Mouse (Mus musculus): ENCODE results near the gene Nkd2. TPM values are rescaled to one million over a fixed set of nuclear protein-coding genes. Genes with fewer than 3 reads are reported as not detected.
A peak's percentile ranks its signal among the peaks of the same experiment; 100 is the strongest.

Nkd2 gene
- polyA plus RNA-seq, 1 experiment from 2014 or later: 44.5 TPM

DNA sequence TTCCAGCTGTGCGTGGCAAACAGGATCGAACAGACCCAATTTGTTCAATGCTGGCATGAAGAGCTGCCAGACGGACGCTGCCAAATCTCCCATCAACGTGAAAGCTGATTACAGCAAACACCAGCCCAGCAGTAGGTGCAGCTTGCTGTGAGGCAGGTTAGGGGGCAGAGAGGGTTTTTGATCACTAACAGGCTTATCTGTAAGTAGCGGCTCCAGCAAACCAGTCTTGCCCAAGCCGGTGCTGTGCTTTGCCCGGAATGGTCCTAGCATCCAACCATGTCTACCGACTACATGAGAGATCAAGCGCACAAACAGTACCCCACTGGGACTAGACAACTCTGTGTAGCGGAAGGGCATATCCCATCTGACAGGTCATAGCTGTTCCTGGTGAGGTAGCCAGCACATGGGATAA is 8.3 kb downstream of the Nkd2 start:
- peaks cover 27% of the 10 kb centered on the region for H3K36me3 ChIP-seq
- WGBS: 67% methylated on average over 11 of the region's 11 CpGs
- H3K4me3 ChIP-seq: no peak overlapping the region
- no peak overlapping the region for H3K27ac ChIP-seq
- no peak for ATAC-seq (ENCODE audit: low FRiP score, low read depth)
- no peaks in the 10 kb centered on the region for H3K9me3 ChIP-seq
- peaks cover 69% of the 10 kb centered on the region for H3K4me1 ChIP-seq
- H3K4me2 ChIP-seq (replicated peaks): no peak overlapping the region
- H3K27me3 ChIP-seq: 0 out of 2 replicates have a peak, but pooled peaks cover 2% of the 10 kb centered on the region
- H3K9ac ChIP-seq: no peak overlapping the region

DNA sequence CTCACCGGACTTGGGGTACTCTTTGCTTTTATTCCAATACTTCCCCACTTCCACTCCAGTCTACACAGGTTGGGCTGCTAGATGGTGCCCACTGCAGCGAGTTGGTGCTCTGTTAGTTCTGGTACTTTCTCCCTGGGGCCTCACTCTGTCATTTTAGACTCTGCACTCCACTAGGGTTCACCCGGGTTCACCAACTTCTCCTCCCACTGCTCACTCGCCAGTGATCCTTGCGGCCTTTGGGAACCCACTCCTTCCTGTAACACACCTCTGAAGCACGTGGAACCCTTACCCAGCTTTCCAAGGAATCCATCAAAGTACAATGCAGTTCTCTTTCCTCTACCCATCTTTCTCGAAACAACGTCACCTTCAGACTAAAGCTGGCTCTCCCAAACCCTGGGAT is 9.7 kb downstream of the Nkd2 start:
- ATAC-seq (ENCODE audit: low FRiP score, low read depth): no peak
- H3K36me3 ChIP-seq: peaks cover 17% of the 10 kb centered on the region
- no peak overlapping the region for H3K9ac ChIP-seq
- H3K4me3 ChIP-seq: no peak overlapping the region
- H3K27me3 ChIP-seq: 0 out of 2 replicates have a peak, but pooled peaks cover 2% of the 10 kb centered on the region
- no peak overlapping the region; the same call in 1 of the 2 replicates for H3K27ac ChIP-seq
- WGBS: 79% methylated on average over 8 of the region's 8 CpGs
- H3K4me1 ChIP-seq: peaks cover 76% of the 10 kb centered on the region
- no peak overlapping the region for H3K4me2 ChIP-seq (replicated peaks)
- H3K9me3 ChIP-seq: no peaks in the 10 kb centered on the region

DNA sequence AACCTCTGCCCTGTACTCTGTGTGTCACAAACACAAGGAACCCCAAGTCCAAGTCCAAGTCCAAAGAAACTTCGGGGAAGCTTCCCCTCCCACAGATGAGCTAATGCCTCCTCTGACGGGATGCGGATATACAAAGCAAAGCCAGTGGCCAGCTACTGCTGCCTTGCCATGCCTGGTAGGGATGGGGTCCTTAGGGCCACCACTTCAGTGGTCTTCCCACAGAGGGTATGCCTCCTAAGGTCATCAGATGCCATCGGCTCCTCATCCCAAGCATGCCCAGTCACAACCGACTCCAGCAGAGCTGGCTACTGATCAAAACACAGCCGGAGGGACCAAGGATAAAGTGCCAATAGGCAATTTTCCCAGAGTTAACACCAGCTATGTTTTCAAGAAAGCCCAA is 10.9 kb downstream of the Nkd2 start:
- Histone ChIP-seq H3K36me3 (peaks cover 12% of the 10 kb centered on the region), H3K4me1 (peaks cover 86% of the 10 kb centered on the region), H3K9me3 (no peaks in the 10 kb centered on the region), H3K9ac (no peak overlapping the region), H3K27me3 (0 out of 2 replicates have a peak, but pooled peaks cover 2% of the 10 kb centered on the region), H3K4me3 (no peak overlapping the region), H3K4me2 (replicated peaks) (peak overlapping the region; percentile 31), H3K27ac (peak overlapping the region; percentile 87)
- no peak for ATAC-seq (ENCODE audit: low FRiP score, low read depth)
- WGBS: 60% methylated on average over 6 of the region's 6 CpGs

DNA sequence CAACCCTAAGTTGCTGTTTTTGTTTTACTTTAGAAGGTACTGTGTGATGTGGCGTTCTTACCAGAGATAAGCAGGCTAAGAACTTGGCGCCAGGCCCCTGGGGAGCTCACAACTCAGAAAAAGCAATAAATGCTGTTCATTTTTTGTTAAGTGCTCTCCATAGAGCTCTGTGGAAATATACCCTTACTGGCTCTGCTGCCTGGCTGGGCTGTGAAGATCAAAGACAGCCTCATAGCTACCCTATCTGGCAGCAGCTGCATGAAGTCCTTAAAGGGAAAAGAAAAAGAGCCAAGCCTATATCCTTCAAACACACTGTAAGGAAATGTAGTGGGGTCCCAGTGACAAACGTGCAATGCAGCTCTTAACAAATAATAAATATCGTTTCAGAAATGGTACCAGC is 11.6 kb downstream of the Nkd2 start:
- Histone ChIP-seq H3K4me3 (no peak overlapping the region), H3K9ac (no peak overlapping the region), H3K9me3 (no peaks in the 10 kb centered on the region), H3K4me1 (peaks cover 92% of the 10 kb centered on the region), H3K27ac (peak overlapping the region; percentile 87), H3K4me2 (replicated peaks) (peak overlapping the region; percentile 31), H3K27me3 (0 out of 2 replicates have a peak, but pooled peaks cover 2% of the 10 kb centered on the region), H3K36me3 (peaks cover 10% of the 10 kb centered on the region)
- WGBS: 18% methylated on average over 4 of the region's 4 CpGs
- ATAC-seq (ENCODE audit: low FRiP score, low read depth): peak; percentile 34; the same call in 1 of the 2 replicates

DNA sequence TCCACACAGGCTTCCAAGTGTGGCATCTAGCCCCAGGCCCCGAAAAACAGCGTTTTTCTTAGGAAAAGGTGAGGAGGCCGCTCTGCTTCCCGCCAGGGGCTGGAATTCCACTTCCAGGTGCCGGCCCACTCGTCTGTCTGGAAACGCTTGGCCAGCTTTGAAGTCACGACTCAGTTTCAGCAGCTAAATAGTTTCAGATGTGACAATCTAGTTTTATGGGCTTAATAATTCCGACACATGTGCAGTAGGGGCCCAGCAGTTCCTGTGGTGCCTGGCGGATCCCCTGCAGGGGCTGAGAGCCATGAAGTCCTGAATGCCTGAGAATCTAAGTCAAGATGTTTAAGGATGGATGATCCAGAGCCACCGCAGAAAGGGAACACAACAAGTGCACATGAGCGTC is 13.6 kb downstream of the Nkd2 start:
- ATAC-seq (ENCODE audit: low FRiP score, low read depth): peak; percentile 74
- H3K4me1 ChIP-seq: peaks cover 80% of the 10 kb centered on the region
- no peaks in the 10 kb centered on the region for H3K36me3 ChIP-seq
- 4% methylated on average over 12 of the region's 12 CpGs for WGBS
- H3K9ac ChIP-seq: peak overlapping the region; percentile 51
- 0 out of 2 replicates have a peak, but pooled peaks cover 2% of the 10 kb centered on the region for H3K27me3 ChIP-seq
- H3K4me2 ChIP-seq (replicated peaks): peak overlapping the region; percentile 45
- peak overlapping the region; percentile 92 for H3K27ac ChIP-seq
- no peaks in the 10 kb centered on the region for H3K9me3 ChIP-seq
- no peak overlapping the region for H3K4me3 ChIP-seq

DNA sequence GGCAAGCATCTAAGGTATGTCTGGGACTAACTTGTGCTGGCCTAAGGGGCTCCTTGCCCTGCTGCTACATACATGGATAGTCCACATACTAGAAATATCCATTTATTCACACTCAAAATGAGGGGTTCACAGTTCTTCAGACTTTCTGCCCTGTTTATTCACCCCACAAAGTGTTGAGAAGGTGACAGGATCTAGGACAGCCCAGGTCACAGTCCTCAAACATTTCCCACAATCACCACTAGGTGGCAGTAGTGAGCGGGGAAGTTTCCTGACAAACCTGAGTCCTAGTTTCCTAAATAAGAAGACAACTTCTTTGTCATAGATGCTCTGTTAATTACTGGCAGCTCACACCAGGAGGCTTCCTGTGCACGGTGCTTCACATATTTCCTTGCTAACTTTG is 15.9 kb downstream of the Nkd2 start:
- no peak for ATAC-seq (ENCODE audit: low FRiP score, low read depth)

DNA sequence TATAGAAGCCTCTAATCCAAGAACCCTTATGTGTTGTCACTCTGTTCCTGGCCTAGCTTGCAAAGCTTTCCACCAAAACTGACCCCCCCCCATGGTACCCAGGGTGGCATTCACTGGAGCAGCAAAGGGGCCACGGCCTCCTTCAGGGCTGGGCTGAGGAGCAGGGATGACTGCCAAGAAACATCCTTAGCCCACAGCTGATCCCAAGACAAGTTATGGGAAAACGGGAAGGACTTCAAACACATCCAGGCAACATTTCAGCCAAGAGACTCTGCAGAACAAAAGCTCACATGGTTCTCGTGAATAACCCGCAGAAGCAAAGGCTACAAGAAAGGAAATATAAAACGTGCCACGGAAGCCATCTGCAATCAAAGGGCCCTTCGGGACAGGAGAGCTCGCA is 20.2 kb downstream of the Nkd2 start:
- 0 out of 2 replicates have a peak, but pooled peaks have one; percentile 31 for ATAC-seq (ENCODE audit: low FRiP score, low read depth)
- 38% methylated on average over 8 of the region's 8 CpGs for WGBS
- H3K9ac ChIP-seq: no peak overlapping the region
- H3K27ac ChIP-seq: peak overlapping the region; percentile 28
- H3K4me2 ChIP-seq (replicated peaks): no peak overlapping the region
- H3K27me3 ChIP-seq: no peaks in the 10 kb centered on the region
- no peak overlapping the region for H3K4me3 ChIP-seq
- H3K36me3 ChIP-seq: peaks cover 42% of the 10 kb centered on the region
- peaks cover 33% of the 10 kb centered on the region for H3K4me1 ChIP-seq
- no peaks in the 10 kb centered on the region for H3K9me3 ChIP-seq

More for the DNA sequence above, 15.9 kb downstream of the Nkd2 start:
- H3K4me3 ChIP-seq: no peak overlapping the region
- H3K9ac ChIP-seq: no peak overlapping the region
- WGBS: 0% methylated on average over 2 of the region's 2 CpGs
- peaks cover 76% of the 10 kb centered on the region for H3K4me1 ChIP-seq
- no peak overlapping the region for H3K4me2 ChIP-seq (replicated peaks)
- peaks cover 4% of the 10 kb centered on the region for H3K36me3 ChIP-seq
- no peak overlapping the region; the same call in 1 of the 2 replicates for H3K27ac ChIP-seq
- H3K9me3 ChIP-seq: no peaks in the 10 kb centered on the region
- no peaks in the 10 kb centered on the region for H3K27me3 ChIP-seq

DNA sequence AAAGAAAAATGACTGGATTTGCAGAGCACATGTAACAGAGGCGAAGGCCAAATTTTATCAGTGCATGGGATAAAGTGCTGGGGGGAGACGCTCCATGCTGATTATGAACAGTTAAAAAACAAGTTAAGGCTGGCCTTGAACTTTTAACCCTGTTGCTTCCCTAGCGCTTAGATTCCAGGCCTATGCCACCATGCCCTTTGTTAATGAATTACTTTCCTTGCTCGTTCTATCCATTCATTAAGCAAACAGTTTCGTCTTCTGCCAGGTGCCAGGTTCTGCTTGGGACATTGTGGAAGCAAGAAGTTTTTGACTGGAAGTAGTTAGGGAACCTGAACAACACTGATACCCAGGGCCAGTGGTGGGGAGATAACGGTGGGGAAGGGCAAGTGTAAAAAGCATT is 23.7 kb downstream of the Nkd2 start:
- no peaks in the 10 kb centered on the region for H3K27me3 ChIP-seq
- no peak for ATAC-seq (ENCODE audit: low FRiP score, low read depth)
- H3K36me3 ChIP-seq: peaks cover 62% of the 10 kb centered on the region
- no peak overlapping the region for H3K9ac ChIP-seq
- H3K4me3 ChIP-seq: no peak overlapping the region
- 81% methylated on average over 6 of the region's 6 CpGs for WGBS
- peaks cover 19% of the 10 kb centered on the region for H3K4me1 ChIP-seq
- H3K4me2 ChIP-seq (replicated peaks): no peak overlapping the region
- no peak overlapping the region for H3K27ac ChIP-seq
- no peaks in the 10 kb centered on the region for H3K9me3 ChIP-seq

DNA sequence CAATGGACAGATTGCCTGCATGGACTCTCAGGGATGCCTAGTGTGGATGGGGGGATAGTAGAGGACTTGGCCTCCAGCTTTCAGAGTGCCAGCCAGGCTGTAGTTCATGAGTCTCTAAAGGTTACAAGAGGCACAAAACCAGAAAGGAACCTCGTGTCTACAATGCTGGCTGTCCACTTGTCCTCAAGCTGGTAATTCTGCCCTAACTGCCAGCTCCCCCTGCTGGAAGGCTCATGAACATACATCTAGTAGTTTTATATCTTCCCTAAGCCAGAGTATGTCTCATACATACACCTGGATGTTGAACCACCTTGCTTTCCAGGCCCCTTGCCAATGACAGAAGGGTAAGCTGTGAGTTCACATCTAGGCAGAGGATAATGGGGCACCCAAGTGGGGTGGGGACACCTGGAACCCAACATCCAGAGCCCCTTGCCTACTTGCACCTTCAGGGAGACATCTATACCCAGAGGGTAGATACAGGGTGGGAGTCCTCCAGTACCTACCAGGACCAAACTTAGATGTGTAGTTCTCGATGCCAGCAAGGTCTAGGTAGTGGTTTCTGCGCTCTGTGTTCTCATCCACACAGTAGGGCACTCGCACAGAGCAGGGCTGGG is 25.1 kb downstream of the Nkd2 start:
- Histone ChIP-seq H3K4me2 (replicated peaks) (no peak overlapping the region), H3K27ac (no peak overlapping the region), H3K4me3 (no peak overlapping the region), H3K9ac (no peak overlapping the region), H3K27me3 (no peaks in the 10 kb centered on the region), H3K9me3 (no peaks in the 10 kb centered on the region), H3K36me3 (peaks cover 72% of the 10 kb centered on the region), H3K4me1 (peaks cover 6% of the 10 kb centered on the region)
- 63% methylated on average over 4 of the region's 4 CpGs for WGBS
- 0 out of 2 replicates have a peak, but pooled peaks have one; percentile 6 for ATAC-seq (ENCODE audit: low FRiP score, low read depth)

DNA sequence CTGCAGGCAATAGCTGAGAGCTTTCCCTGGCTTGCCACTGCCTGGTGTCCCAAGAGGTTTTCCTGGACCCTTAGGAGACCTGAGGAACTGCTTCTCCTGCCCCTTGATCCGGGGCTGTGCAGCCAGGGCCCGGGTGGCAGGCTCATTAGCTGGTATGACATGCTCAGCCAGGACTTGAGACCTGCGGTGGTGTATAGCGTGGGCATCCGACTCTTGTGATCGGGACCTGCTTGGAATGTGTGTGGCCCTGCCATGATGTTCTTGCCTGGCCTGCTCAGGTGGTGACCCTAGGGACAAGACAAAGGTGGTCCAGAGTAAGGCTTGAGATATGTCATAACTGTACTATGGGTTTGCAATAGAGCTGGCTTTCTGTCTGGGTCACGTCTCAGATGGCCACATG is 26.2 kb downstream of the Nkd2 start:
- H3K4me3 ChIP-seq: no peak overlapping the region
- no peak for ATAC-seq (ENCODE audit: low FRiP score, low read depth)
- no peaks in the 10 kb centered on the region for H3K27me3 ChIP-seq
- H3K36me3 ChIP-seq: peaks cover 73% of the 10 kb centered on the region
- H3K9me3 ChIP-seq: no peaks in the 10 kb centered on the region
- WGBS: 84% methylated on average over 7 of the region's 7 CpGs
- no peak overlapping the region for H3K27ac ChIP-seq
- H3K9ac ChIP-seq: no peak overlapping the region
- no peak overlapping the region for H3K4me2 ChIP-seq (replicated peaks)
- H3K4me1 ChIP-seq: no peaks in the 10 kb centered on the region

DNA sequence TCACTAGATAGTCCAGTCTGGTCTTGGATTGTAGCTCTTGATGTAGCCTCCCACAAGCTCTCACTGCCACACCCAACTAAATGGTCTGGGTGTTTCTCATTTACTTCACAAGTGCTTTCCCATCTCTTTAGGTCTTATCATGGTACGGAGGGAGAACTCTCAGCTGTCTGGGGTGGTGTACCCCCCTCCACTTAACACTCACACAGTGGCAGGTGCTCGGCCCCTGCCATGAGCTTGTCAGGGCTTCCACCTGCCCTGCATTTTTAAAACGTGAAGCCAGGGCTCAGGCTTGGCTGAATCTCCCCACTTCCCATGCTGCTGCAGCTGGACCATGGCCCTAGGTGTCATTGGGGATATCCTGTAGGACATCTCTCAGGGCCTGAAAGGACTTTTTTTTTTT is 28.5 kb downstream of the Nkd2 start:
- H3K4me2 ChIP-seq (replicated peaks): no peak overlapping the region
- no peaks in the 10 kb centered on the region for H3K27me3 ChIP-seq
- no peaks in the 10 kb centered on the region for H3K9me3 ChIP-seq
- no peak for ATAC-seq (ENCODE audit: low FRiP score, low read depth)
- peaks cover 75% of the 10 kb centered on the region for H3K36me3 ChIP-seq
- 73% methylated on average over 3 of the region's 3 CpGs for WGBS
- no peak overlapping the region for H3K4me3 ChIP-seq
- no peak overlapping the region for H3K9ac ChIP-seq
- no peaks in the 10 kb centered on the region for H3K4me1 ChIP-seq
- no peak overlapping the region for H3K27ac ChIP-seq

DNA sequence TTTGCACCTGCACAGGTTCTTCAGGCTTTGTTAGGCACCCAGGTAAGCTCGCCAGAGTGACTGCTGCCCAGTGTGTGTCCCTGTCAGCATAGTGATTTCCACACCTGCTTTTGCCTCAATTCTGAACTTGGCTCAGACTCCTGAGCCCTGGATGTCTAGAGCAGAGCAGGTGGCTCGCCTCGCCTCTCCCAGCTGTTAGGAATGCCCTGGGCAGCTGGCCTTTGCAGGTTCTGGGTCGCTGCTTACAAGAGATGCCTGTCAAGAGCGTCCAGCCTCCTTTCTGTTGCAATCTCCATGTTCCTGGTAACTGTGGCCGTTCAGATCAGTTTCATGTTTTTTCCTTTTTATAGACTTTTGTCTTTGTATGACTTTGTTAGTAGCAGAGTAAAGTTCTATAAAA is 31.1 kb downstream of the Nkd2 start:
- Histone ChIP-seq H3K27me3 (no peaks in the 10 kb centered on the region), H3K4me2 (replicated peaks) (no peak overlapping the region), H3K27ac (no peak overlapping the region; the same call in 1 of the 2 replicates), H3K4me1 (no peaks in the 10 kb centered on the region), H3K36me3 (peaks cover 86% of the 10 kb centered on the region), H3K9ac (no peak overlapping the region), H3K9me3 (no peaks in the 10 kb centered on the region), H3K4me3 (no peak overlapping the region)
- ATAC-seq (ENCODE audit: low FRiP score, low read depth): no peak
- WGBS: 70% methylated on average over 6 of the region's 6 CpGs

DNA sequence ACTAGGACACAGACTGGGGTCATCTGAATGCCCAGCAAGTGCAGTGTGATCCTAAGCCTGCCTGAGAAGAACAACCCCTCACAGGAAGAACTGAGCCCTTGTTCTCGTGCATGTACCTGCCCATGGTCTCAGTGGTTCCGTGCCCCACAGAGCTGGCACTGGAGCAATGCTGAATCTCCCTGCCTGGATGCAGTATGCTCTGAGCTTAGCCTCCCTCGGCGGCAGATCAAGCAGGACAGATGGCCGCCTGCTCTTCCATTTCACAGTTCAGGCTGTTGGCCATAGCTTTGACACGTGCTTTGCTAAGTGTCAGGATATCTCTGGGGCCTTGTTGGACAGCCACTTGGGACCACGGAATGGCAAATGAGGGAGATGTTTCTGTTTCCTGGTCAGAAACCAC is 33.2 kb downstream of the Nkd2 start:
- 85% methylated on average over 7 of the region's 7 CpGs for WGBS
- no peak overlapping the region for H3K27ac ChIP-seq
- H3K9me3 ChIP-seq: no peaks in the 10 kb centered on the region
- ATAC-seq (ENCODE audit: low FRiP score, low read depth): no peak
- no peak overlapping the region for H3K9ac ChIP-seq
- no peak overlapping the region for H3K4me3 ChIP-seq
- no peaks in the 10 kb centered on the region for H3K4me1 ChIP-seq
- H3K27me3 ChIP-seq: no peaks in the 10 kb centered on the region
- peaks cover 88% of the 10 kb centered on the region for H3K36me3 ChIP-seq
- no peak overlapping the region for H3K4me2 ChIP-seq (replicated peaks)
